Mouse (Mus musculus): Measurements from ENCODE around the gene Car5a.

The Car5a gene

GRCm38 (mm10) chr8:121934923-121935322 is 9.8 kb downstream of the Car5a start:
- no peak for DNase-seq (ENCODE audit: low read depth)

- no peak for DNase-seq (ENCODE audit: low read depth)
Observed at GRCm38 (mm10) chr8:121934506-121934905, 10.2 kb downstream of the Car5a start.

GRCm38 (mm10) chr8:121932668-121933520 is 11.8 kb downstream of the Car5a start:
- DNase-seq (ENCODE audit: low read depth): no peak

GRCm38 (mm10) chr8:121932026-121932667 is 12.6 kb downstream of the Car5a start:
- no peak for DNase-seq (ENCODE audit: low read depth)

GRCm38 (mm10) chr8:121931571-121931970 is 13.1 kb downstream of the Car5a start:
- DNase-seq (ENCODE audit: low read depth): no peak

GRCm38 (mm10) chr8:121930047-121930446 is 14.7 kb downstream of the Car5a start:
- DNase-seq (ENCODE audit: low read depth): no peak

GRCm38 (mm10) chr8:121927316-121927715 is 17.4 kb downstream of the Car5a start:
- DNase-seq (ENCODE audit: low read depth): no peak

- DNase-seq (ENCODE audit: low read depth): no peak
Observed at GRCm38 (mm10) chr8:121926266-121926665, 18.4 kb downstream of the Car5a start.

- DNase-seq (ENCODE audit: low read depth): peak; percentile 71
Observed at GRCm38 (mm10) chr8:121925624-121926023, 19.1 kb downstream of the Car5a start.

- no peak for DNase-seq (ENCODE audit: low read depth)
Observed at GRCm38 (mm10) chr8:121924681-121925080, 20.0 kb downstream of the Car5a start.

GRCm38 (mm10) chr8:121922101-121922500 is 22.6 kb downstream of the Car5a start:
- DNase-seq (ENCODE audit: low read depth): no peak

- DNase-seq (ENCODE audit: low read depth): no peak
Observed at GRCm38 (mm10) chr8:121921582-121921981, 23.1 kb downstream of the Car5a start.

- DNase-seq (ENCODE audit: low read depth): no peak
Observed at GRCm38 (mm10) chr8:121919731-121920130, 25.0 kb downstream of the Car5a start.

- no peak for DNase-seq (ENCODE audit: low read depth)
Observed at GRCm38 (mm10) chr8:121919158-121919557, 25.5 kb downstream of the Car5a start.

- DNase-seq (ENCODE audit: low read depth): no peak
Observed at GRCm38 (mm10) chr8:121913378-121913777, 31.3 kb downstream of the Car5a start.

GRCm38 (mm10) chr8:121912831-121913230 is 31.9 kb downstream of the Car5a start:
- DNase-seq (ENCODE audit: low read depth): no peak

GRCm38 (mm10) chr8:121911987-121912386 is 32.7 kb downstream of the Car5a start:
- no peak for DNase-seq (ENCODE audit: low read depth)

- DNase-seq (ENCODE audit: low read depth): no peak
Observed at GRCm38 (mm10) chr8:121911400-121911799, 33.3 kb downstream of the Car5a start.

GRCm38 (mm10) chr8:121909663-121910062 is 35.0 kb downstream of the Car5a start:
- peak; percentile 91 for DNase-seq (ENCODE audit: low read depth)

GRCm38 (mm10) chr8:121909148-121909541 is 35.6 kb downstream of the Car5a start:
- DNase-seq (ENCODE audit: low read depth): no peak

- DNase-seq (ENCODE audit: low read depth): no peak
Observed at GRCm38 (mm10) chr8:121908378-121909147, 36.1 kb downstream of the Car5a start.

GRCm38 (mm10) chr8:121907587-121908248 is 37.0 kb downstream of the Car5a start, which contains the start of gene Slc7a5:
TSS of gene Slc7a5 (minus strand) at chr8:121907694.
- peak; percentile 92 for DNase-seq (ENCODE audit: low read depth)
